Mouse (Mus musculus) G1E (cell line): Measurements from ENCODE around the gene Camta1. TPM values are rescaled to one million over a fixed set of nuclear protein-coding genes. Genes with fewer than 3 reads are reported as not detected.

Experiments used
- ATAC-seq: 2 replicates; pipeline ENCODE4 v1.8.0; 2016; ENCODE audit warnings: mild to moderate bottlenecking; ENCODE audit not compliant: insufficient number of reproducible peaks, poor library complexity, low FRiP score, severe bottlenecking; ENCODE audit errors: extremely low read depth
- DNase-seq: peaks from one replicate; pipeline ENCODE4 v3.0.0; 2012; ENCODE audit warnings: low spot score
- H3K27me3 ChIP-seq: 2 replicates; pipeline ENCODE4 v1.6.1; 2012; ENCODE audit warnings: mild to moderate bottlenecking, low read length, inconsistent platforms; ENCODE audit not compliant: insufficient read depth
- H3K36me3 ChIP-seq: replicated peaks from 2 replicates; pipeline ENCODE3; 2012; ENCODE audit warnings: mild to moderate bottlenecking, inconsistent platforms
- H3K4me1 ChIP-seq: 2 replicates; pipeline ENCODE4 v1.6.1; 2012; ENCODE audit warnings: low read depth, low read length, inconsistent platforms, mixed read lengths; ENCODE audit not compliant: insufficient read depth
- H3K4me3 ChIP-seq: 2 replicates; pipeline ENCODE4 v1.5.1; 2012; ENCODE audit warnings: low read depth, mild to moderate bottlenecking, inconsistent platforms, low read length, moderate library complexity, mixed read lengths
- H3K9me3 ChIP-seq: replicated peaks from 2 replicates; pipeline ENCODE4 v1.6.1; 2012; ENCODE audit warnings: inconsistent platforms
- CTCF ChIP-seq: IDR thresholded peaks from 2 replicates; pipeline ENCODE4 v1.5.1; 2012; ENCODE audit warnings: low read depth, low read length, inconsistent platforms, mixed read lengths
- GATA1 ChIP-seq: IDR thresholded peaks from 2 replicates; pipeline ENCODE4 v1.6.1; 2012; ENCODE audit warnings: borderline replicate concordance, low read length, inconsistent platforms, mixed read lengths
- GATA2 ChIP-seq: IDR thresholded peaks from 2 replicates; pipeline ENCODE4 v1.6.1; 2012; ENCODE audit warnings: low read depth, low read length, inconsistent platforms, borderline replicate concordance
- POLR2AphosphoS5 ChIP-seq: IDR thresholded peaks from 2 replicates; pipeline ENCODE4 v1.6.1; 2012; ENCODE audit warnings: low read depth, low read length, inconsistent platforms; ENCODE audit not compliant: insufficient replicate concordance
- TAL1 ChIP-seq: conservative IDR thresholded peaks from 2 replicates; pipeline ENCODE4 v1.6.1; 2012; ENCODE audit warnings: low read depth, low read length, inconsistent platforms, mixed read lengths
- polyA plus RNA-seq: library from polyadenylated mRNA; stranded (reverse); fragments of >175 nt; gene quantifications from 2 replicates; pipeline ENCODE4 v1.2.3, GENCODE M21; 2012
- total RNA-seq, 2 experiments: library from RNA; stranded (forward) in 1 of 2; stranded (reverse) in 1 of 2; fragments of 200-1000 nt in 1 of 2; fragments of >200 nt in 1 of 2; fragmentation: Nextera tagmentation in 1 of 2; gene quantifications; 2 replicates each; pipeline ENCODE4 v1.2.3; 2014 to 2017

The Camta1 gene
- total and polyA plus RNA-seq, 3 experiments: 10.8 to 113 (median 25.7) TPM

- H3K4me3 ChIP-seq: no peak overlapping the region
- no peaks in the 10 kb centered on the region for H3K36me3 ChIP-seq
- ATAC-seq (no peak), DNase-seq (no peak)
- peaks cover 62% of the 10 kb centered on the region for H3K9me3 ChIP-seq
- no peak for TF ChIP-seq GATA1
- TF ChIP-seq TAL1: no peak
- H3K27me3 ChIP-seq: no peaks in the 10 kb centered on the region
- no peaks in the 10 kb centered on the region for H3K4me1 ChIP-seq
Observed at GRCm38 (mm10) chr4:151425133-151425532, 436.5 kb downstream of the Camta1 start.

- Histone ChIP-seq H3K4me1 (no peaks in the 10 kb centered on the region), H3K4me3 (no peak overlapping the region), H3K9me3 (peaks cover 72% of the 10 kb centered on the region), H3K27me3 (no peaks in the 10 kb centered on the region), H3K36me3 (no peaks in the 10 kb centered on the region)
- DNase-seq (no peak), ATAC-seq (no peak)
- TF ChIP-seq GATA1 (no peak), CTCF (no peak), GATA2 (no peak), POLR2AphosphoS5 (no peak), TAL1 (no peak)
Observed at GRCm38 (mm10) chr4:151422922-151423321, 438.8 kb downstream of the Camta1 start.

- TF ChIP-seq GATA2 (no peak), POLR2AphosphoS5 (no peak), GATA1 (no peak), CTCF (no peak), TAL1 (no peak)
- Histone ChIP-seq H3K36me3 (no peaks in the 10 kb centered on the region), H3K4me3 (no peak overlapping the region), H3K27me3 (no peaks in the 10 kb centered on the region), H3K4me1 (no peaks in the 10 kb centered on the region), H3K9me3 (peaks cover 77% of the 10 kb centered on the region)
- ATAC-seq: no peak
- DNase-seq: no peak
Observed at GRCm38 (mm10) chr4:151422361-151422760, 439.3 kb downstream of the Camta1 start.

GRCm38 (mm10) chr4:151418344-151418875, 443.3 kb downstream of the Camta1 start:
- Histone ChIP-seq H3K36me3 (no peaks in the 10 kb centered on the region), H3K9me3 (peaks cover 80% of the 10 kb centered on the region), H3K27me3 (no peaks in the 10 kb centered on the region), H3K4me1 (no peaks in the 10 kb centered on the region), H3K4me3 (no peak overlapping the region; the same call in 1 of the 2 replicates)
- ATAC-seq: no peak
- TF ChIP-seq TAL1: no peak
- TF ChIP-seq POLR2AphosphoS5: no peak
- no peak for TF ChIP-seq GATA1
- TF ChIP-seq GATA2: no peak
- no peak for TF ChIP-seq CTCF
- DNase-seq: no peak

GRCm38 (mm10) chr4:151415812-151416211, 445.9 kb downstream of the Camta1 start:
- no peaks in the 10 kb centered on the region for H3K27me3 ChIP-seq
- DNase-seq (no peak), ATAC-seq (no peak)
- no peaks in the 10 kb centered on the region for H3K36me3 ChIP-seq
- TF ChIP-seq GATA1 (no peak), TAL1 (no peak), CTCF (no peak), POLR2AphosphoS5 (no peak)
- H3K4me1 ChIP-seq: no peaks in the 10 kb centered on the region
- H3K9me3 ChIP-seq: peaks cover 92% of the 10 kb centered on the region
- H3K4me3 ChIP-seq: no peak overlapping the region

- H3K27me3 ChIP-seq: no peaks in the 10 kb centered on the region
- H3K36me3 ChIP-seq: no peaks in the 10 kb centered on the region
- ATAC-seq (no peak), DNase-seq (no peak)
- no peaks in the 10 kb centered on the region for H3K4me1 ChIP-seq
- H3K9me3 ChIP-seq: peaks cover 89% of the 10 kb centered on the region
- no peak overlapping the region for H3K4me3 ChIP-seq
- TF ChIP-seq GATA1: no peak
- no peak for TF ChIP-seq TAL1
- TF ChIP-seq CTCF: no peak
- no peak for TF ChIP-seq GATA2
- no peak for TF ChIP-seq POLR2AphosphoS5
Observed at GRCm38 (mm10) chr4:151415376-151415775, 446.3 kb downstream of the Camta1 start.

GRCm38 (mm10) chr4:151414952-151415351, 446.7 kb downstream of the Camta1 start:
- H3K9me3 ChIP-seq: peaks cover 86% of the 10 kb centered on the region
- no peaks in the 10 kb centered on the region for H3K27me3 ChIP-seq
- H3K4me1 ChIP-seq: no peaks in the 10 kb centered on the region
- DNase-seq: no peak
- H3K36me3 ChIP-seq: no peaks in the 10 kb centered on the region
- H3K4me3 ChIP-seq: no peak overlapping the region
- no peak for ATAC-seq
- TF ChIP-seq GATA1 (no peak), GATA2 (no peak), TAL1 (no peak), POLR2AphosphoS5 (no peak), CTCF (no peak)
